In genomic region chr13:97208500-97209010, GRCm38 (mm10) we compare ENCODE assay signal across 24 mouse cellular contexts. TPM values are rescaled to one million over a fixed set of nuclear protein-coding genes. Genes with fewer than 3 reads are reported as not detected.
DNase-seq lines count a peak whose midpoint lies in the region; ATAC-seq and TF ChIP-seq lines count a peak whose summit lies in the region.
"Had no signal": no experiment of that assay in that cellular context is flagged by ENCODE, and none has a peak within 500 bp of the region (broad histone marks: within the 10 kb centered on the region; RNA-seq: fewer than 3 reads in every experiment).

No protein-coding gene starts in this region.

- 42% methylated on average over 3 of the region's 3 CpGs for WGBS in lung, adult 2 months
- 85% methylated on average over 3 of the region's 3 CpGs for WGBS in macrophage (ENCODE audit: missing documents)
- 66% methylated on average over 3 of the region's 3 CpGs for WGBS in forebrain, embryonic 14.5 days

- no peaks in the 10 kb centered on the region; the same call in 1 of the 2 replicates for H3K4me1 ChIP-seq in lung, adult 2 months (ENCODE audit: control insufficient read depth, insufficient read depth, low read length)
- H3K4me1 ChIP-seq in MEL (ENCODE audit: control insufficient read depth in 1 of 2, insufficient read depth in 2 of 2, low read length in 2 of 2) = peaks cover 5 to 36% of the 10 kb centered on the region in 2 experiments
- H3K4me1 ChIP-seq in forebrain, embryonic 14.5 days (ENCODE audit: control insufficient read depth, insufficient read depth, low read length) = peaks cover 5% of the 10 kb centered on the region

- H3K27ac ChIP-seq in MEL (ENCODE audit: control insufficient read depth, low read depth, low read length) = peak overlapping the region; percentile 49
- H3K27ac ChIP-seq in macrophage = peak overlapping the region; percentile 13; the same call in 1 of the 2 replicates
- H3K27ac ChIP-seq in forebrain, embryonic 14.5 days (ENCODE audit: low read depth, low read length) = no peak overlapping the region
- H3K27ac ChIP-seq: embryonic facial prominence, embryonic 15.5 days; gastrocnemius, adult 2 months; hindbrain, embryonic 15.5 days; kidney, embryonic 15.5 days; limb, embryonic 13.5 days; liver, embryonic 15.5 days; midbrain, embryonic 13.5 days; stomach, postnatal 0 days had no signal

- no peaks in the 10 kb centered on the region for H3K9me3 ChIP-seq in MEL (replicated peaks; ENCODE audit: insufficient read depth, low read length)
- no peaks in the 10 kb centered on the region for H3K9me3 ChIP-seq in forebrain, embryonic 14.5 days (replicated peaks; ENCODE audit: control insufficient read depth, low read length)
- H3K9me3 ChIP-seq: embryonic facial prominence, embryonic 15.5 days; hindbrain, embryonic 15.5 days; kidney, embryonic 15.5 days; limb, embryonic 13.5 days; liver, embryonic 15.5 days; midbrain, embryonic 13.5 days had no signal

- TF ChIP-seq EP300 in MEL (IDR thresholded peaks at IDR 0.05; ENCODE audit: low read depth in 1 of 2, low read length in 2 of 2) = peak; percentile 18 to 70; a peak in 3 of 4 replicates

- peak; percentile 87 for DNase-seq in heart, adult 11 months
- DNase-seq in heart, postnatal 4 days = no peak
- DNase-seq in lung, postnatal 36 days = peak; percentile 10
- DNase-seq in lung, adult 2 months = no peak
- peak; percentile 56 for DNase-seq in MEL (ENCODE audit: low read depth, low spot score)
- DNase-seq in forebrain, embryonic 14.5 days (ENCODE audit: low spot score) = no peak
- DNase-seq in urinary bladder, postnatal 4 days (ENCODE audit: low spot score in 2 of 2) = no peak
- DNase-seq: adrenal gland, postnatal 14 days; cerebellum, adult 11-12 months; cerebellum, postnatal 14 days; embryo, embryonic 11 days; gastrocnemius, adult 2 months; kidney, postnatal 4 days had no signal

- TF ChIP-seq POLR2A in lung, adult 2 months (IDR thresholded peaks at IDR 0.05; ENCODE audit: borderline replicate concordance, extremely low read depth, low read depth, low read length) = no peak
- TF ChIP-seq POLR2A in MEL (IDR thresholded peaks at IDR 0.05; ENCODE audit: control insufficient read depth in 1 of 2, insufficient read depth in 1 of 2, low read depth in 1 of 2, low read length in 2 of 2, poor library complexity in 1 of 2) = no peak

- H3K4me2 ChIP-seq in forebrain, embryonic 14.5 days (ENCODE audit: low read length) = no peak overlapping the region
- H3K4me2 ChIP-seq: embryonic facial prominence, embryonic 15.5 days; hindbrain, embryonic 15.5 days; kidney, embryonic 15.5 days; limb, embryonic 13.5 days; midbrain, embryonic 13.5 days had no signal

- TF ChIP-seq RAD21 in MEL (IDR thresholded peaks at IDR 0.05; ENCODE audit: low read depth, low read length) = no peak

- H3K36me3 ChIP-seq in MEL (ENCODE audit: control insufficient read depth in 1 of 2, insufficient read depth in 2 of 2, low read length in 2 of 2) = peaks cover 0 to 23% of the 10 kb centered on the region in 2 experiments; a peak in 2 of 4 replicates
- no peaks in the 10 kb centered on the region for H3K36me3 ChIP-seq in macrophage (ENCODE audit: inconsistent target)
- no peaks in the 10 kb centered on the region for H3K36me3 ChIP-seq in forebrain, embryonic 14.5 days (ENCODE audit: control insufficient read depth, insufficient read depth, low read length)
- H3K36me3 ChIP-seq: embryonic facial prominence, embryonic 15.5 days; hindbrain, embryonic 15.5 days; kidney, embryonic 15.5 days; limb, embryonic 13.5 days; liver, embryonic 15.5 days; midbrain, embryonic 13.5 days had no signal

- peak overlapping the region; percentile 53 for H3K9ac ChIP-seq in MEL (ENCODE audit: control insufficient read depth, low read depth, low read length, poor library complexity, severe bottlenecking)
- H3K9ac ChIP-seq in forebrain, embryonic 14.5 days (ENCODE audit: low read length) = no peak overlapping the region
- H3K9ac ChIP-seq: embryonic facial prominence, embryonic 15.5 days; hindbrain, embryonic 15.5 days; kidney, embryonic 15.5 days; limb, embryonic 13.5 days; liver, embryonic 15.5 days; midbrain, embryonic 13.5 days had no signal

- TF ChIP-seq CTCF in lung, adult 2 months (IDR thresholded peaks at IDR 0.05; ENCODE audit: insufficient read depth, low read length) = no peak
- TF ChIP-seq CTCF in MEL (IDR thresholded peaks at IDR 0.05 in 2 of 3, conservative IDR thresholded peaks at IDR 0.05 in 1 of 3; ENCODE audit: control insufficient read depth in 1 of 3, insufficient read depth in 1 of 3, low read depth in 2 of 3, low read length in 3 of 3, poor library complexity in 1 of 3, severe bottlenecking in 1 of 3) = no peak

- H3K4me3 ChIP-seq in lung, adult 2 months (replicated peaks; ENCODE audit: extremely low read depth, low read depth, low read length) = no peak overlapping the region
- H3K4me3 ChIP-seq in MEL (ENCODE audit: control insufficient read depth in 1 of 2, insufficient read depth in 1 of 2, low read depth in 2 of 2, low read length in 2 of 2) (peak overlapping the region; percentile 27 to 43), macrophage (ENCODE audit: inconsistent target) (no peak overlapping the region)
- H3K4me3 ChIP-seq in forebrain, embryonic 14.5 days (ENCODE audit: low read depth, low read length) = no peak overlapping the region
- H3K4me3 ChIP-seq: embryonic facial prominence, embryonic 15.5 days; gastrocnemius, adult 2 months; hindbrain, embryonic 15.5 days; kidney, embryonic 15.5 days; limb, embryonic 13.5 days; liver, embryonic 15.5 days; midbrain, embryonic 13.5 days had no signal

- H3K27me3 ChIP-seq in MEL (ENCODE audit: control insufficient read depth in 1 of 2, insufficient read depth in 2 of 2, low read length in 2 of 2) = no peaks in the 10 kb centered on the region
- H3K27me3 ChIP-seq in forebrain, embryonic 14.5 days (replicated peaks; ENCODE audit: control insufficient read depth, insufficient read depth, low read length) = no peaks in the 10 kb centered on the region
- H3K27me3 ChIP-seq: CH12.LX; embryonic facial prominence, embryonic 15.5 days; hindbrain, embryonic 15.5 days; kidney, embryonic 15.5 days; liver, embryonic 15.5 days; midbrain, embryonic 13.5 days had no signal

- H3K79me2 ChIP-seq in MEL (ENCODE audit: control insufficient read depth, insufficient read depth, low read length, poor library complexity) = no peaks in the 10 kb centered on the region
- H3K79me2 ChIP-seq in macrophage (ENCODE audit: inconsistent target) = no peaks in the 10 kb centered on the region

- ATAC-seq in forebrain, embryonic 14.5 days = no peak
- ATAC-seq: intestine, postnatal 0 days; lung, postnatal 0 days; midbrain, embryonic 13.5 days had no signal

TF ChIP-seq in MEL, 35 proteins besides CTCF, POLR2A, EP300 and RAD21:
- no peak for TF ChIP-seq MYC (IDR thresholded peaks at IDR 0.05; ENCODE audit: low read depth, low read length)
- peak; percentile 6; the same call in 1 of the 2 replicates for TF ChIP-seq SIN3A (IDR thresholded peaks at IDR 0.05; ENCODE audit: low read length)
- peak; percentile 19; the same call in 1 of the 2 replicates for TF ChIP-seq TCF12 (IDR thresholded peaks at IDR 0.05; ENCODE audit: low read depth, low read length)
- TF ChIP-seq BHLHE40 (IDR thresholded peaks at IDR 0.05; ENCODE audit: borderline replicate concordance, low read depth, low read length) = no peak
- TF ChIP-seq MXI1 (IDR thresholded peaks at IDR 0.05; ENCODE audit: low read depth, low read length) = no peak

RNA-seq across cellular contexts. Expression of gene Hexb, which starts 10.4 kb away (rescaled TPM):
- total RNA-seq in heart, postnatal 4 days (2021) = 10 to 100 TPM; 20.8 to 23.5 TPM
- 70.6 and 71.8 TPM in 2 replicates for polyA plus RNA-seq in lung, adult 2 months (2012; rRNA removed)
- 11.1 and 12.7 TPM in 2 replicates for total RNA-seq in MEL (2012; rRNA removed)
- polyA plus RNA-seq in MEL (2012; ENCODE audit: insufficient read depth in 1 of 2, insufficient read length in 2 of 2, low read depth in 1 of 2, low replicate concordance in 2 of 2, missing spikeins in 1 of 2) = 10 to 100 TPM in 1 of 2 experiments, not detected in 1; 15.4 TPM
- total RNA-seq in macrophage (2018; cell fraction: chromatin; rRNA removed) = 10 to 100 TPM in 16 of 26 experiments, 1 to 10 TPM in 10; 4.6 to 48.1 (median 14.8) TPM
- total RNA-seq in macrophage (2018; cell fraction: cytosol; rRNA removed) = 100 to 1,000 TPM in 24 of 26 experiments, 10 to 100 TPM in 2; 93.2 to 216 (median 132) TPM
- 100 to 1,000 TPM in 20 of 26 experiments, 10 to 100 TPM in 6; 27.6 to 165 (median 120) TPM for total RNA-seq in macrophage (2018; cell fraction: nucleus; rRNA removed)
- polyA plus RNA-seq in macrophage (2018) = 132 to 213 TPM (median 194 TPM) in 3 replicates
- polyA plus RNA-seq in forebrain, embryonic 14.5 days (2014; fragmentation: Nextera tagmentation; extraction: Ambion mirVana) = 38.0 and 41.9 TPM in 2 replicates

RNA-seq across cellular contexts. Expression of gene Enc1, which starts 32.4 kb away (rescaled TPM):
- 10 to 100 TPM; 14.1 to 15.3 TPM for total RNA-seq in heart, postnatal 4 days (2021)
- 7.3 and 8.5 TPM in 2 replicates for polyA plus RNA-seq in lung, adult 2 months (2012; rRNA removed)
- total RNA-seq in MEL (2012; rRNA removed) = not detected in 2 replicates
- polyA plus RNA-seq in MEL (2012; ENCODE audit: insufficient read depth in 1 of 2, insufficient read length in 2 of 2, low read depth in 1 of 2, low replicate concordance in 2 of 2, missing spikeins in 1 of 2) = not detected
- 10 to 100 TPM in 2 of 26 experiments, 1 to 10 TPM in 21, under 1 TPM in 3; 0.89 to 12.9 (median 2.6) TPM for total RNA-seq in macrophage (2018; cell fraction: chromatin; rRNA removed)
- total RNA-seq in macrophage (2018; cell fraction: cytosol; rRNA removed) = 10 to 100 TPM in 12 of 26 experiments, 1 to 10 TPM in 14; 2.9 to 22.2 (median 7.3) TPM
- 10 to 100 TPM in 7 of 26 experiments, 1 to 10 TPM in 19; 3.0 to 22.6 (median 7.3) TPM for total RNA-seq in macrophage (2018; cell fraction: nucleus; rRNA removed)
- 8.5 to 16.0 TPM (median 15.6 TPM) in 3 replicates for polyA plus RNA-seq in macrophage (2018)
- polyA plus RNA-seq in forebrain, embryonic 14.5 days (2014; fragmentation: Nextera tagmentation; extraction: Ambion mirVana) = 89.5 and 96.5 TPM in 2 replicates

Comparison
In these comparisons a context has a peak if more than half of its experiments do, and no peak if none do; other contexts are left out.
1. DNase-seq: peak in heart, adult 11 months (single experiment), lung, postnatal 36 days (single experiment) and MEL (single experiment); none in heart, postnatal 4 days (single experiment), lung, adult 2 months (single experiment), forebrain, embryonic 14.5 days (single experiment) and urinary bladder, postnatal 4 days (0 of 2).
2. H3K4me3 ChIP-seq: peak in MEL (2 of 2); none in lung, adult 2 months (single experiment), macrophage (single experiment) and forebrain, embryonic 14.5 days (single experiment).